Mouse (Mus musculus) erythroid progenitor cell, adult 5-6 weeks (primary cell): ENCODE measurements around the gene Smarcc1. TPM values are rescaled to one million over a fixed set of nuclear protein-coding genes. Genes with fewer than 3 reads are reported as not detected.

Experiments
- ATAC-seq: replicated peaks from 2 replicates; pipeline ENCODE4 v1.8.0; 2016; ENCODE audit warnings: moderate number of reproducible peaks, mild to moderate bottlenecking, moderate TSS enrichment, inconsistent platforms; ENCODE audit not compliant: poor library complexity, low FRiP score, severe bottlenecking
- total RNA-seq, 2 experiments: library from RNA; stranded (forward) in 1 of 2; stranded (reverse) in 1 of 2; fragments of 150-400 nt in 1 of 2; fragments of 186-747, 209-891 nt in 1 of 2; gene quantifications; 2 replicates each; pipeline versions ENCODE4 v1.2.3 to v1.2.4; 2015 to 2017; ENCODE audit warnings: low replicate concordance in 2 of 2

The Smarcc1 gene
- total RNA-seq, 2 experiments from 2014 or later: 49.2 to 61.6 TPM

DNA sequence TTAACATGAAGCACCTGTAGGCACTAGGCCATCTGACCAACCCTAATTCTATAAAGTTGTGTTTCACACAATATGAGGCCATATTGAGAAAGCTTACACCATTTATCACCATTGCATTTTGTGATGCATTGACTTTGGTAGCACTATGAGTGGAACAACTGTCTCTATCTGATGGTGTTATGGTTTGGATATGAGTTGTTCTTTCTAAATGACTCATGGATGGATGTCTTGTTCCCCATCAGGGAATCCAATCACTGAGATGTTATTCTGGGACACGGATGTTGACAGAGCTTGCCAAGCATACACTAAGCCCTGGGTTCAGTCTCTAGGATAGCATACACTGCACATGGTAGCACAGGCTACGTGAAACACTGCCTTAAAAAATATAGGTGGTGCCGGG, 154.8 kb downstream of the Smarcc1 start:
- no peak for ATAC-seq

GRCm38 (mm10) chr9:110273507-110273906, 156.0 kb downstream of the Smarcc1 start:
- no peak for ATAC-seq

- no peak for ATAC-seq
These were observed 158.4 kb downstream of the Smarcc1 start for GRCm38 (mm10) chr9:110275882-110276281.

DNA sequence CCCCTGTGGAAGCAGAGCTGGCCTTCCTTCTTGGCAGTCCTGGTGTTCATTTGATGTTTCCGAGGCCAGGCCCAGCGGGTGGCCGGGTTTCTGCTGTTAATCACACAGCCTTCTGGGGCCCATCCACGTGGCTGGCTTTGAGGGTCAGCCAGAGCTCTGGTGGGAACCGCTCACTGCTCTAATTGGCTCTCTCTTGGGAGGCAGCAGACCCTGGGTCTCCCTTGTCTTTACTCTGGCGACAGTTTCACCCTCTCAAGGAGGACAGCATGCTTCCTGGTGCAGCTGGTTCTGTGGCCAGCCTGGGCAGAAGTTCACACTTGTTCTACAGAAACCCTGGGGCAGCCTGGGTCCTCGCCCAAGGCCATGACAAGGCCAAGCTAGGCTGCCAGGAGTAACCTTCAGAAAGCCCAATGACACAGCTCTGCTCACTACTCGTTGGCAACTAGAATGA, 159.9 kb downstream of the Smarcc1 start:
- no peak for ATAC-seq

GRCm38 (mm10) chr9:110284075-110284697, 166.7 kb downstream of the Smarcc1 start:
- ATAC-seq: no peak

- ATAC-seq: no peak
These were observed 169.9 kb downstream of the Smarcc1 start for GRCm38 (mm10) chr9:110287321-110287924.

Other genes starting within 250 kb of the Smarcc1 start
- gene Cdc25a, start 242.1 kb upstream of the Smarcc1 start, total RNA-seq (2015; ENCODE audit: low replicate concordance): 12.2 and 19.1 TPM in 2 replicates
- 39.5 and 40.3 TPM in 2 replicates for gene Cdc25a, start 242.1 kb upstream of the Smarcc1 start, total RNA-seq (2017; ENCODE audit: low replicate concordance)
- 9.4 and 31.0 TPM in 2 replicates for gene Map4, start 186.2 kb upstream of the Smarcc1 start, total RNA-seq (2015; ENCODE audit: low replicate concordance)
- gene Map4, start 186.2 kb upstream of the Smarcc1 start, total RNA-seq (2017; ENCODE audit: low replicate concordance): 4.1 and 5.6 TPM in 2 replicates
- 28.5 and 32.4 TPM in 2 replicates for gene Dhx30, start 122 bp downstream of the Smarcc1 start, total RNA-seq (2015; ENCODE audit: low replicate concordance)
- gene Dhx30, start 122 bp downstream of the Smarcc1 start, total RNA-seq (2017; ENCODE audit: low replicate concordance): 14.8 and 39.3 TPM in 2 replicates
- gene Cspg5, start 126.1 kb downstream of the Smarcc1 start, total RNA-seq (2015; ENCODE audit: low replicate concordance): not detected in 2 replicates
- gene Cspg5, start 126.1 kb downstream of the Smarcc1 start, total RNA-seq (2017; ENCODE audit: low replicate concordance): under 0.01 TPM in 1 of 2 replicates, not detected in the other
- 1.1 TPM in 1 of 2 replicates, not detected in the other for gene Elp6, start 187.5 kb downstream of the Smarcc1 start, total RNA-seq (2015; ENCODE audit: low replicate concordance)
- 1.8 and 3.9 TPM in 2 replicates for gene Elp6, start 187.5 kb downstream of the Smarcc1 start, total RNA-seq (2017; ENCODE audit: low replicate concordance)
- gene Scap, start 215.6 kb downstream of the Smarcc1 start, total RNA-seq (2015; ENCODE audit: low replicate concordance): 6.3 and 6.5 TPM in 2 replicates
- gene Scap, start 215.6 kb downstream of the Smarcc1 start, total RNA-seq (2017; ENCODE audit: low replicate concordance): 2.8 and 6.0 TPM in 2 replicates